Mouse (Mus musculus): ENCODE measurements around the gene Gm45062.

GRCm38 (mm10) chr6:8364033-8364756 is 104.9 kb downstream of the Gm45062 start:
- TF ChIP-seq GATA1 (IDR thresholded peaks at IDR 0.05; ENCODE audit: borderline replicate concordance, low read length), result no peak
- no peak for TF ChIP-seq FLI1 (IDR thresholded peaks at IDR 0.05; ENCODE audit: low read length)

Data from megakaryocyte, embryonic 14.5 days (primary cell).